Mouse (Mus musculus) liver, postnatal 0 days (tissue): ENCODE measurements around the gene Cdh23.

Experiments used
- CTCF ChIP-seq: sonication (generic); IDR thresholded peaks from 2 replicates; pipeline ENCODE4 v1.5.1; 2016; ENCODE audit warnings: antibody characterized with exemption, low read depth
- EP300 ChIP-seq: IDR thresholded peaks from 2 replicates; pipeline ENCODE4 v1.6.1; 2016; ENCODE audit warnings: antibody characterized with exemption, low read depth, mild to moderate bottlenecking

DNA sequence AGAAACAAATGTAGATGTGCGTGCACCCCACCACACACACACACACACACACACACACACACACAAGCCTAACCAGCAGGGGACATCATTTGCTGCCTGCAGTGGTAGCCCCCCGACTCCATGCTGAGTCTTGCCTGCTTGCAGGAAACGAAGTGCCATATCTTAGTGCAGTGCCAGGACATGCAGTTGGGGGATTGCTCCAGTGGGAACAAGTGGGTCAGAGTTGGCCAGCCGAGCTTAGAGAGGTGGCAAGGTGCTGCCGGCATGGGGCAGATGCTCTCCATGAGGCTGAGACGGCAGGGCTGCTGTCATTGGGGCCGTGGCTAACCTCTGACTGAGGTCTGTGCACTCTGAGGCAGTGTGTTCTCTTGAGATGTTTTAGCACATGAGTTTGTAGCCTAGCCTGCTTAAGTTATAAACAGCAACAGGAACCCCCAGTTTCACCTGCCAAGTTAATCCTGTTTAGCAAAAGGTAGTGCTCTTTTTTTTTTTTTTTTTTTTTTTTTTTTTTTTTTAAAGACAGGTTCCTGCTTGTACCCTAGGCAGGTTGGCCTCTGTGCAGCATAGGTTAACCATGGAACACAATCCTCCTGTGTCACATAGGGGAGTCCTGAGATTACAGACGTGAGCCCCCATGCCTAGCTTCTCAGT lies 416.9 kb downstream of the Cdh23 start:
- TF ChIP-seq CTCF: no peak
- no peak for TF ChIP-seq EP300
